Mouse (Mus musculus) small intestine, adult 2 months (tissue): ENCODE results near the gene Mpzl1. TPM values are rescaled to one million over a fixed set of nuclear protein-coding genes. Genes with fewer than 3 reads are reported as not detected.

Source experiments
- H3K27ac ChIP-seq: fragments of 200-500 bp; 2 replicates; pipeline ENCODE4 v1.5.1; 2012; ENCODE audit warnings: low read depth, low read length, control low read depth, inconsistent platforms; ENCODE audit not compliant: insufficient read depth
- H3K27me3 ChIP-seq: fragments of 200-500 bp; 2 replicates; pipeline ENCODE4 v1.6.1; 2012; ENCODE audit warnings: mild to moderate bottlenecking, moderate library complexity, low read length, inconsistent platforms; ENCODE audit not compliant: control insufficient read depth, insufficient read depth
- H3K36me3 ChIP-seq: fragments of 200-500 bp; 2 replicates; pipeline ENCODE4 v1.6.1; 2012; ENCODE audit warnings: mild to moderate bottlenecking, low read length, control low read depth, inconsistent platforms; ENCODE audit not compliant: control insufficient read depth, insufficient read depth
- H3K4me1 ChIP-seq: fragments of 200-500 bp; 2 replicates; pipeline ENCODE4 v1.6.1; 2012; ENCODE audit warnings: low read length, inconsistent platforms, mixed read lengths; ENCODE audit not compliant: control insufficient read depth, insufficient read depth, insufficient read length
- H3K4me3 ChIP-seq: fragments of 200-500 bp; 2 replicates; pipeline ENCODE4 v1.5.1; 2012; ENCODE audit warnings: low read depth, mild to moderate bottlenecking, control low read depth, inconsistent platforms, low read length, moderate library complexity
- CTCF ChIP-seq: fragments of 200-500 bp; IDR thresholded peaks from 2 replicates; pipeline ENCODE4 v1.5.1; 2012; ENCODE audit warnings: low read depth, mild to moderate bottlenecking, control low read depth, inconsistent platforms, low read length, moderate library complexity, mixed read lengths; ENCODE audit not compliant: insufficient replicate concordance, insufficient read length; ENCODE audit errors: extremely low read depth
- POLR2A ChIP-seq: fragments of 200-500 bp; IDR thresholded peaks from 2 replicates; pipeline ENCODE4 v1.6.1; 2012; ENCODE audit warnings: low read depth, mild to moderate bottlenecking, control low read depth, inconsistent platforms, low read length, moderate library complexity
- WGBS: fragments of 180-500 bp; shearing (Covaris S2); methylation state at CpG from one replicate; pipeline ENCODE4 v1.1.7; 2018; 5-methylcytosine and 5-hydroxymethylcytosine counted together
- polyA plus RNA-seq: library from polyadenylated mRNA; depleted of rRNA; stranded (reverse); fragments of >200 nt; gene quantifications from 2 replicates; pipeline ENCODE4 v1.2.3, GENCODE M21; 2012

Gene Mpzl1
- polyA plus RNA-seq, 1 experiment = 24.8 TPM

GRCm38 (mm10) chr1:165676993-165677392 lies 42.7 kb upstream of the Mpzl1 start:
- Histone ChIP-seq H3K36me3 (no peaks in the 10 kb centered on the region), H3K4me3 (no peak overlapping the region), H3K27me3 (no peaks in the 10 kb centered on the region), H3K27ac (no peak overlapping the region), H3K4me1 (peaks cover 6% of the 10 kb centered on the region; the same call in 1 of the 2 replicates)
- WGBS = 79% methylated on average over 3 of the region's 3 CpGs
- TF ChIP-seq POLR2A (no peak), CTCF (no peak)

DNA sequence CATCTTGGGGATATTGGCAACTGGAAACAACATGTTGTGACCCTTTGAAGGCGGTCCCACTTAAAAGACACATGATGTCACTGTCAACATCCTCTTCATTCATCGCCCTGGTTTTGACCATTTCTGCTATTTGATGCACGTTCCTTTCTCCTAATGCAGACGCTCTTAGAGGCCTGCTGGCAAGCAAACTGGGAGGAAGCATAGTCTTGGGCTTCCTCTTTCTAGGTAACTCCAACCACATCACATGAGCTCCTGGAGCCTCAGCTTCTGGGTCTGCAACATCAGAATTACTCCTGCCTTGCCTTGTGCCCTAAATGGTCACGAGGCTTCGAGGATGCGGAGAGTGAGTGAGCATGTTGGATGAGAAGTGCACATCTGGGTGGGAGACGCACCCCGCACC lies 40.8 kb upstream of the Mpzl1 start:
- no peak overlapping the region for H3K27ac ChIP-seq
- H3K36me3 ChIP-seq = no peaks in the 10 kb centered on the region
- no peak overlapping the region for H3K4me3 ChIP-seq
- H3K4me1 ChIP-seq = peaks cover 3% of the 10 kb centered on the region; the same call in 1 of the 2 replicates
- no peaks in the 10 kb centered on the region for H3K27me3 ChIP-seq
- WGBS = 76% methylated on average over 9 of the region's 9 CpGs
- no peak for TF ChIP-seq CTCF
- no peak for TF ChIP-seq POLR2A

DNA sequence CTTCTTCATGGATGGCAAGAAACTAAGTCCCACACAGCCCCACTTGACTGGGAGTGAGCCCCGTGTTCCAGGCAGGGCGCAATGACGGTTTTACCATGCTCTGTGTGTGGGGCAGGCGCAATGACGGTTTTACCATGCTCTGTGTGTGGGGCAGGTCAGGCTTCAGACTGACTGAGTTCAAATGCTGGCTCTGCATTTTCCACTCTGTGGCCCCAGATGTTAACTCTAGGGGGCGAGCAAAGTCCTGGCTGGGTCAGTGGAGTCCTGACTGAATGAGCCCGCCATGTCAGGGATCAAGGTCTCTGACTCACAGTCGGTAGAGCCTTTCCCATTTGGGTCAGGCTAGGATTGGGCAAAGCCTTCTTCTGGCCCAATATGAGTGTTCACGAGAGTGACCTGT lies 38.0 kb upstream of the Mpzl1 start:
- TF ChIP-seq POLR2A (no peak), CTCF (no peak)
- no peak overlapping the region for H3K4me3 ChIP-seq
- no peaks in the 10 kb centered on the region for H3K27me3 ChIP-seq
- no peaks in the 10 kb centered on the region for H3K36me3 ChIP-seq
- H3K4me1 ChIP-seq = no peaks in the 10 kb centered on the region
- no peak overlapping the region for H3K27ac ChIP-seq
- WGBS = 73% methylated on average over 9 of the region's 9 CpGs

- Histone ChIP-seq H3K27me3 (no peaks in the 10 kb centered on the region), H3K27ac (no peak overlapping the region), H3K4me3 (no peak overlapping the region), H3K36me3 (no peaks in the 10 kb centered on the region), H3K4me1 (no peaks in the 10 kb centered on the region)
- 61% methylated on average over 6 of the region's 6 CpGs for WGBS
- TF ChIP-seq POLR2A (no peak), CTCF (no peak)
These were observed 35.7 kb upstream of the Mpzl1 start for GRCm38 (mm10) chr1:165670056-165670455.

- Histone ChIP-seq H3K4me1 (no peaks in the 10 kb centered on the region), H3K27me3 (no peaks in the 10 kb centered on the region), H3K36me3 (no peaks in the 10 kb centered on the region), H3K4me3 (no peak overlapping the region), H3K27ac (no peak overlapping the region)
- TF ChIP-seq CTCF (no peak), POLR2A (no peak)
- WGBS = 42% methylated on average over 4 of the region's 4 CpGs
These were observed 34.6 kb upstream of the Mpzl1 start for GRCm38 (mm10) chr1:165668904-165669303.

DNA sequence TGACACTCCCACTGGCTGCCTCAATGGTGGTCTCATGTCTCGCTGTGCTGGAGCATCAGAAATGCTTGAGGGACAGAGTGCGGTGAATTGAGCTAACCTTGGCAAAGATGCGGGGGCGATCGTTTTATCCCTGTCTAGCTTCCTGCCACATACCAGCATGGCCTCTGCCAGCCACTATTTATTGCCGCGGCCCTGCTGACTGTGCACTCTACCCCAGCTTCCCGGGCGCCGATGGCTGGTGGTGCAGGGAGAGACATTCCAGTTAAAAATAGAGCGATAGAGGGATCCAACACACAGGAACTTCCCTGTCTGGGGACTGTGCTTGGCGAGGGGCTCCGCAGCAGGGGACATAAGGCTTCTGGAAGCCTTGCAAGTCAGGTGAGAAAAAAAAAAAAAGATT lies 33.0 kb upstream of the Mpzl1 start:
- Histone ChIP-seq H3K4me1 (no peaks in the 10 kb centered on the region; the same call in 1 of the 2 replicates), H3K27ac (no peak overlapping the region), H3K36me3 (no peaks in the 10 kb centered on the region), H3K27me3 (no peaks in the 10 kb centered on the region), H3K4me3 (no peak overlapping the region)
- 61% methylated on average over 13 of the region's 13 CpGs for WGBS
- no peak for TF ChIP-seq CTCF
- TF ChIP-seq POLR2A = no peak

DNA sequence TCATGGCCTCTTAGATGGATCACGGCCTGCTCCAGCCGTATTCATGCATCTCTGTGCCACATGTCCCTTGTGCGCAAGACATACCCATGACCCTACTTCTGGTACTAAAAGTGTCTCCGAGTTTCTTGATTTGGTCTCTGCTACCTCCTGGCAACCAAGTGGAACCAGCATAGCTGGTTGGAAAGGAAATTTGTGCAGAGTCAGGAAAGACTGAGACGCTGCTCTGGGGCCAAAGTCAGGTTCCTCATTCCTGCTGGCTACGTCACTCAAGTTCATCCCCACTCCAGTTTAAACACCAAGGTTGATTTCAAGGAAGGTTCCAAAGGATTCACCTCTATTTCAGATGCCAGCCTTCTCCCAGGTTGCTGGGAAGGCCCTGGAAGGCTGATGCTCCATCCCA lies 32.6 kb upstream of the Mpzl1 start:
- Histone ChIP-seq H3K27ac (no peak overlapping the region), H3K4me3 (no peak overlapping the region), H3K36me3 (no peaks in the 10 kb centered on the region), H3K4me1 (no peaks in the 10 kb centered on the region; the same call in 1 of the 2 replicates), H3K27me3 (no peaks in the 10 kb centered on the region)
- 85% methylated on average over 6 of the region's 6 CpGs for WGBS
- TF ChIP-seq CTCF (no peak), POLR2A (no peak)
